Mouse (Mus musculus) limb, embryonic 14.5 days (tissue): ENCODE measurements around the gene Nudt19. TPM values are rescaled to one million over a fixed set of nuclear protein-coding genes. Genes with fewer than 3 reads are reported as not detected.

Experiments
- ATAC-seq: fragments of 200-750 bp; cut with Nextera tagmentation; 2 replicates; pipeline ENCODE4 v1.8.0; 2017; ENCODE audit warnings: low read depth, moderate number of reproducible peaks, moderate TSS enrichment; ENCODE audit not compliant: low FRiP score
- DNase-seq: peaks from one replicate; pipeline ENCODE4 v3.0.0-alpha.2; 2015; ENCODE audit warnings: low spot score
- H3K27ac ChIP-seq: fragments of 300-500 bp; sonication (generic); replicated peaks from 2 replicates; pipeline ENCODE4 v1.5.1; 2014; ENCODE audit warnings: low read depth, mild to moderate bottlenecking, low read length, moderate library complexity, mixed read lengths
- H3K27me3 ChIP-seq: fragments of 300-500 bp; sonication (generic); 2 replicates; pipeline ENCODE4 v1.6.1; 2014; ENCODE audit warnings: low read length, mixed read lengths; ENCODE audit not compliant: control insufficient read depth, insufficient read depth
- H3K36me3 ChIP-seq: fragments of 300-500 bp; sonication (generic); 2 replicates; pipeline ENCODE4 v1.6.1; 2014; ENCODE audit warnings: mild to moderate bottlenecking, low read length, moderate library complexity, mixed read lengths; ENCODE audit not compliant: control insufficient read depth, insufficient read depth
- H3K4me1 ChIP-seq: fragments of 300-500 bp; sonication (generic); 2 replicates; pipeline ENCODE4 v1.6.1; 2014; ENCODE audit warnings: antibody characterized with exemption, low read length, mixed read lengths; ENCODE audit not compliant: control insufficient read depth, insufficient read depth
- H3K4me2 ChIP-seq: fragments of 300-500 bp; sonication (generic); replicated peaks from 2 replicates; pipeline ENCODE4 v1.6.1; 2014; ENCODE audit warnings: low read depth, mild to moderate bottlenecking, low read length, moderate library complexity; ENCODE audit not compliant: severe bottlenecking
- H3K4me3 ChIP-seq: fragments of 300-500 bp; sonication (generic); replicated peaks from 2 replicates; pipeline ENCODE4 v1.5.1; 2014; ENCODE audit warnings: low read length
- H3K9ac ChIP-seq: fragments of 300-500 bp; sonication (generic); 2 replicates; pipeline ENCODE4 v1.6.1; 2014; ENCODE audit warnings: mild to moderate bottlenecking, low read depth, low read length, moderate library complexity; ENCODE audit not compliant: severe bottlenecking
- H3K9me3 ChIP-seq: fragments of 300-500 bp; sonication (generic); 2 replicates; pipeline ENCODE4 v1.6.1; 2016; ENCODE audit warnings: low read length; ENCODE audit not compliant: control insufficient read depth
- POLR2A ChIP-seq: fragments of 200-500 bp; IDR thresholded peaks from 2 replicates; pipeline ENCODE4 v1.8.0; 2012; ENCODE audit warnings: inconsistent platforms, mild to moderate bottlenecking, moderate library complexity, borderline replicate concordance; ENCODE audit not compliant: insufficient read depth, insufficient read length; ENCODE audit errors: extremely low read depth
- WGBS: fragments of 180-500 bp; shearing (Covaris S2); extraction: QIAGEN DNeasy Blood & Tissue Kit; methylation state at CpG from one replicate; pipeline ENCODE4 v1.1.7; 2014; 5-methylcytosine and 5-hydroxymethylcytosine counted together
- polyA plus RNA-seq, 2 experiments: library from polyadenylated mRNA; depleted of rRNA in 1 of 2; stranded (reverse) in 1 of 2; unstranded in 1 of 2; fragments of >200 nt; fragmentation: Nextera tagmentation in 1 of 2; extraction: Ambion mirVana in 1 of 2; gene quantifications; 2 replicates each; pipeline versions ENCODE4 v1.2.1 to v1.2.3; 2012 to 2014

Gene Nudt19
- polyA plus RNA-seq, 2 experiments, result 25.8 to 49.0 TPM

DNA sequence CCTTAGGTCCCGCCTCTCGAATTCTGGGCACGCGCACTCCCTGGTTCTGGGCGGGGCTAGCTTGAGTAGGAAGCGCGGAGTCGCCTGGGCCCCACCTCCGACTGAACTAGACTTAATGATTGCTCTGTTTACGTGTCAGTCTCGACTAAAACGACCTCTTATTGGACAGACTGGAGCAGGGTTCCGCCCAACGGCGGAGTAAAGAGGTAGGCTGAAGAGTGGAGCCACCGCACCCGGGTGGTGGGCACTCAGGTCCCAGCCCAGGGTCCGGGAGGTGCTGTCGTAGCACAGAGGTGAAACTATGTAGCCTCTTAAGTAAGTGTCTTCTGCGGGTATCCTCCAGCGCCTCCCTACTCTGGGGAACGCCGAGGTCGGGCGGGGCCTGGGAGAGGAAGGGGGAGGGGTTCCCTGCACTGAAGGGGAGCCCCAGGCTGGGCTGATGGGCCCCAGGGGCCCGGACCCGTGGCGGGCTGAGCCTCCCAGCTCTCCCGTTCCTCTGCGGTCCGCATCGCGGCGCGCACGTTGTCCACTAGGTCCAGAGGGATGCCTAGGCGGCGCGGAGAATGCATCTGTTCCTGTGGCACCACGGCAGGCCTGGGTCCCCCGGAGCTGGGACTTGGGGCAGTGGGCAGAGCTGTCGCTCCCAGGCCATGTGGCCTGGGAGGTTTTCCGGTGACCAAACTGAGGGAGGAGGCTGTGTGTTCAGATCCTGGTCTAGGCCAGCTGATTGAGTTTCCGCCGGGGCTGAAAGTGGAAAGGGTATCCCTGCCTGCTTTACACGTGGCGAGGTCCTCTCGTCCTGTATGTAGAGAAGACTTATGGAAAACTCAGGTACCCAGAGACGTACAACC is 30.2 kb upstream of the Nudt19 start, which contains the start of gene Ankrd27:
Gene Ankrd27, plus strand, starts transcription at position 190 of the 851 bp plus-strand sequence.
- under 1% methylated on average over 49 of the region's 49 CpGs for WGBS
- Histone ChIP-seq H3K36me3 (no peaks in the 10 kb centered on the region), H3K4me1 (peaks cover 39% of the 10 kb centered on the region), H3K9me3 (no peaks in the 10 kb centered on the region), H3K4me2 (peak within 1 kb of the TSS; percentile 100), H3K9ac (peak within 1 kb of the TSS; percentile 85), H3K27ac (peak within 1 kb of the TSS; percentile 74), H3K27me3 (peaks cover 35% of the 10 kb centered on the region), H3K4me3 (peak within 1 kb of the TSS; percentile 90)
- peak; percentile 94; the same call in 1 of the 2 replicates for TF ChIP-seq POLR2A
- ATAC-seq (peak; percentile 94), DNase-seq (peak; percentile 98)

- peak; percentile 67 for DNase-seq
- WGBS, result 0% methylated on average over 40 of the region's 45 CpGs
- peaks cover 35% of the 10 kb centered on the region for H3K27me3 ChIP-seq
- no peaks in the 10 kb centered on the region for H3K9me3 ChIP-seq
- peak within 1 kb of the TSS; percentile 85 for H3K9ac ChIP-seq
- peak within 1 kb of the TSS; percentile 74 for H3K27ac ChIP-seq
- H3K4me3 ChIP-seq, result peak within 1 kb of the TSS; percentile 90
- H3K4me2 ChIP-seq, result peak within 1 kb of the TSS; percentile 100
- peaks cover 36% of the 10 kb centered on the region for H3K4me1 ChIP-seq
- TF ChIP-seq POLR2A, result no peak
- peak; percentile 79 for ATAC-seq
- no peaks in the 10 kb centered on the region for H3K36me3 ChIP-seq
Observed at GRCm38 (mm10) chr7:35585191-35586054, 29.3 kb upstream of the Nudt19 start, which contains the start of gene Rgs9bp. Gene Rgs9bp (minus strand): TSS chr7:35585582.

DNA sequence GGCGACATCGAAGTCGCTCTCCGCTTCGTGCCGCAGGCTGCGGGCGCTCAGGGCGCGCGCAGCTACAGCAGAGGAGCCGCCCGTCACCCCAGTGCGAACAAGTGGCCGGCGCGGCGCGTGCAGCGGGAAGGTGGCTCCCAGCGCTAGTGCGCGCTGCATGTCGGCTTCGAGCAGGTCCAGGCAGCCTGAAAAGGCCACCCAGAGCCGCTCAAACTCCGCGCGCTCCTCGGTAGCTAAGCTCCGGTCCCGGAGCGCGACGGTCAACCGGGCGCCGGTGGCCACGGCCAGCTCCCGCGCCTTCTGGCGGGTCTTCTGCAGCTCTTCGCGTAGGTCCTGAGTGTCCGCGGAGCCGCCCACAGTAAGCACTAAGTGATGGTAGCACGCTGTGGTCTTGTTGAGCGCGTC is 28.7 kb upstream of the Nudt19 start:
- Histone ChIP-seq H3K36me3 (no peaks in the 10 kb centered on the region), H3K27ac (no peak overlapping the region), H3K27me3 (peaks cover 35% of the 10 kb centered on the region), H3K4me2 (peak overlapping the region; percentile 100), H3K9me3 (no peaks in the 10 kb centered on the region), H3K9ac (peak overlapping the region; percentile 85), H3K4me1 (peaks cover 32% of the 10 kb centered on the region), H3K4me3 (peak overlapping the region; percentile 90)
- DNase-seq (no peak), ATAC-seq (no peak)
- under 1% methylated on average over 49 of the region's 50 CpGs for WGBS
- no peak for TF ChIP-seq POLR2A

GRCm38 (mm10) chr7:35584068-35584785 is 28.1 kb upstream of the Nudt19 start:
- H3K9ac ChIP-seq, result peak overlapping the region; percentile 85
- no peak for TF ChIP-seq POLR2A
- H3K27me3 ChIP-seq, result peaks cover 35% of the 10 kb centered on the region
- DNase-seq (no peak), ATAC-seq (no peak)
- peaks cover 26% of the 10 kb centered on the region for H3K4me1 ChIP-seq
- H3K9me3 ChIP-seq, result no peaks in the 10 kb centered on the region
- H3K36me3 ChIP-seq, result no peaks in the 10 kb centered on the region
- H3K27ac ChIP-seq, result no peak overlapping the region
- H3K4me3 ChIP-seq, result peak overlapping the region; percentile 90
- peak overlapping the region; percentile 100 for H3K4me2 ChIP-seq
- WGBS, result 4% methylated on average over 36 of the region's 36 CpGs
